Mouse (Mus musculus): Measurements from ENCODE around the gene Lhx8. TPM values are rescaled to one million over a fixed set of nuclear protein-coding genes. Genes with fewer than 3 reads are reported as not detected.

Lhx8 gene
- 1 to 10 TPM in 1 of 2 experiments, not detected in 1; 1.4 TPM for total RNA-seq (2021)
- long read RNA-seq, experiment 1: 0 reads
- long read RNA-seq, experiment 2: 0 reads

- intact Hi-C loops (cut with DNase I): no loop called here
- DNase-seq (ENCODE audit: low spot score in 2 of 2): no peak
These were observed at the start of gene Lhx8 for GRCm38 (mm10) chr3:154330181-154331002. Gene Lhx8 (minus strand): TSS chr3:154330659.

GRCm38 (mm10) chr3:154373536-154373935 lies 43.1 kb upstream of the Lhx8 start:
- intact Hi-C loops (cut with DNase I): no loop called here

GRCm38 (mm10) chr3:154372688-154373087 lies 42.2 kb upstream of the Lhx8 start:
- intact Hi-C loops (cut with DNase I): no loop called here
- DNase-seq (ENCODE audit: low spot score in 2 of 2): no peak

More at GRCm38 (mm10) chr3:154373536-154373935, 43.1 kb upstream of the Lhx8 start:
- no peak for DNase-seq (ENCODE audit: low spot score in 2 of 2)

- DNase-seq (ENCODE audit: low spot score in 2 of 2): no peak
- intact Hi-C loops (cut with DNase I): no loop called here
These were observed 36.9 kb upstream of the Lhx8 start for GRCm38 (mm10) chr3:154367327-154367726.

- intact Hi-C loops (cut with DNase I): no loop called here
- no peak for DNase-seq (ENCODE audit: low spot score in 2 of 2)
These were observed 34.2 kb upstream of the Lhx8 start for GRCm38 (mm10) chr3:154364604-154365209.

GRCm38 (mm10) chr3:154363507-154363906 lies 33.0 kb upstream of the Lhx8 start:
- DNase-seq (ENCODE audit: low spot score in 2 of 2): no peak
- intact Hi-C loops (cut with DNase I): no loop called here

- no peak for DNase-seq (ENCODE audit: low spot score in 2 of 2)
- intact Hi-C loops (cut with DNase I): no loop called here
These were observed 28.8 kb upstream of the Lhx8 start for GRCm38 (mm10) chr3:154359231-154359630.

- no peak for DNase-seq (ENCODE audit: low spot score in 2 of 2)
- intact Hi-C loops (cut with DNase I): no loop called here
These were observed 9.9 kb upstream of the Lhx8 start for GRCm38 (mm10) chr3:154340294-154340914.

- intact Hi-C loops (cut with DNase I): no loop called here
- no peak for DNase-seq (ENCODE audit: low spot score in 2 of 2)
These were observed 9.3 kb upstream of the Lhx8 start for GRCm38 (mm10) chr3:154339649-154340260.

- intact Hi-C loops (cut with DNase I): no loop called here
- DNase-seq (ENCODE audit: low spot score in 2 of 2): no peak
These were observed 4.3 kb upstream of the Lhx8 start for GRCm38 (mm10) chr3:154334806-154335205.

- intact Hi-C loops (cut with DNase I): no loop called here
These were observed 3.0 kb upstream of the Lhx8 start for GRCm38 (mm10) chr3:154333401-154333999.

GRCm38 (mm10) chr3:154332941-154333340 lies 2.5 kb upstream of the Lhx8 start:
- intact Hi-C loops (cut with DNase I): no loop called here
- no peak for DNase-seq (ENCODE audit: low spot score in 2 of 2)

More at GRCm38 (mm10) chr3:154333401-154333999, 3.0 kb upstream of the Lhx8 start:
- no peak for DNase-seq (ENCODE audit: low spot score in 2 of 2)

- intact Hi-C loops (cut with DNase I): no loop called here
- no peak for DNase-seq (ENCODE audit: low spot score in 2 of 2)
These were observed 1.7 kb upstream of the Lhx8 start for GRCm38 (mm10) chr3:154332213-154332530.

- intact Hi-C loops (cut with DNase I): no loop called here
These were observed 1.2 kb upstream of the Lhx8 start for GRCm38 (mm10) chr3:154331506-154332212.

GRCm38 (mm10) chr3:154331003-154331340 lies 513 bp upstream of the Lhx8 start:
- no peak for DNase-seq (ENCODE audit: low spot score in 2 of 2)
- intact Hi-C loops (cut with DNase I): no loop called here

More at GRCm38 (mm10) chr3:154331506-154332212, 1.2 kb upstream of the Lhx8 start:
- DNase-seq (ENCODE audit: low spot score in 2 of 2): no peak

- DNase-seq (ENCODE audit: low spot score in 2 of 2): no peak
- intact Hi-C loops (cut with DNase I): loop anchor here (5.0 kb wide), 1 partner anchor 243 kb away; no protein-coding TSS in a partner anchor
These were observed 907 bp downstream of the Lhx8 start for GRCm38 (mm10) chr3:154329323-154330180.

- no peak for DNase-seq (ENCODE audit: low spot score in 2 of 2)
- intact Hi-C loops (cut with DNase I): loop anchor here (5.0 kb wide), 1 partner anchor 243 kb away; no protein-coding TSS in a partner anchor
These were observed 1.6 kb downstream of the Lhx8 start for GRCm38 (mm10) chr3:154328721-154329322.

All from left cerebral cortex, postnatal 14 days (tissue).